Mouse (Mus musculus) lung, postnatal 0 days (tissue): ENCODE results near the gene Mylk2. TPM values are rescaled to one million over a fixed set of nuclear protein-coding genes. Genes with fewer than 3 reads are reported as not detected.

Source experiments
- ATAC-seq: fragments of 200-750 bp; cut with Nextera tagmentation; 2 replicates; pipeline ENCODE4 v1.8.0; 2017; ENCODE audit warnings: moderate library complexity
- DNase-seq: peaks from one replicate; pipeline ENCODE4 v3.0.0-alpha.2; 2016; ENCODE audit warnings: low spot score
- H3K27ac ChIP-seq: fragments of 300-500 bp; sonication (generic); 2 replicates; pipeline ENCODE4 v1.5.1; 2014; ENCODE audit warnings: antibody characterized with exemption, mild to moderate bottlenecking, low read length, mixed read lengths
- H3K27me3 ChIP-seq: fragments of 300-500 bp; sonication (generic); replicated peaks from 2 replicates; pipeline ENCODE4 v1.6.1; 2014; ENCODE audit warnings: low read length, mixed read lengths; ENCODE audit not compliant: insufficient read depth
- H3K36me3 ChIP-seq: fragments of 300-500 bp; sonication (generic); 2 replicates; pipeline ENCODE4 v1.6.1; 2014; ENCODE audit warnings: low read length, mixed read lengths; ENCODE audit not compliant: insufficient read depth
- H3K4me1 ChIP-seq: fragments of 300-500 bp; sonication (generic); 2 replicates; pipeline ENCODE4 v1.6.1; 2014; ENCODE audit warnings: antibody characterized with exemption, low read depth, low read length, mixed read lengths; ENCODE audit not compliant: insufficient read depth
- H3K4me2 ChIP-seq: fragments of 300-500 bp; sonication (generic); replicated peaks from 2 replicates; pipeline ENCODE4 v1.6.1; 2014; ENCODE audit warnings: low read depth, mild to moderate bottlenecking, low read length, moderate library complexity, mixed read lengths
- H3K4me3 ChIP-seq: fragments of 300-500 bp; sonication (generic); 2 replicates; pipeline ENCODE4 v1.5.1; 2014; ENCODE audit warnings: low read depth, low read length
- H3K9ac ChIP-seq: fragments of 300-500 bp; sonication (generic); replicated peaks from 2 replicates; pipeline ENCODE4 v1.6.1; 2014; ENCODE audit warnings: low read depth, mild to moderate bottlenecking
- H3K9me3 ChIP-seq: fragments of 300-500 bp; sonication (generic); 2 replicates; pipeline ENCODE4 v1.6.1; 2016; ENCODE audit warnings: low read length, mixed read lengths
- CTCF ChIP-seq: IDR thresholded peaks from 2 replicates; pipeline ENCODE4 v1.5.1; 2016; ENCODE audit warnings: antibody characterized with exemption, mild to moderate bottlenecking
- EP300 ChIP-seq: IDR thresholded peaks from 2 replicates; pipeline ENCODE4 v1.6.1; 2016; ENCODE audit warnings: antibody characterized with exemption, mild to moderate bottlenecking, control low read depth
- WGBS: fragments of 180-500 bp; shearing (Covaris S2); extraction: QIAGEN DNeasy Blood & Tissue Kit; methylation state at CpG from one replicate; pipeline ENCODE4 v1.1.7; 2014; 5-methylcytosine and 5-hydroxymethylcytosine counted together
- polyA plus RNA-seq: library from polyadenylated mRNA; unstranded; fragments of >200 nt; fragmentation: Nextera tagmentation; extraction: Ambion mirVana; gene quantifications from 2 replicates; pipeline ENCODE4 v1.2.1, GENCODE M21; 2015

The Mylk2 gene
- 0.04 TPM in 1 of 2 replicates, not detected in the other for polyA plus RNA-seq

- Histone ChIP-seq H3K27me3 (peaks cover 17% of the 10 kb centered on the region), H3K4me3 (no peak within 1 kb of the TSS), H3K4me1 (peaks cover 2% of the 10 kb centered on the region; the same call in 1 of the 2 replicates), H3K27ac (no peak within 1 kb of the TSS), H3K4me2 (no peak within 1 kb of the TSS), H3K9me3 (no peaks in the 10 kb centered on the region), H3K36me3 (no peaks in the 10 kb centered on the region), H3K9ac (no peak within 1 kb of the TSS)
- no peak for DNase-seq
- WGBS: 21% methylated on average over 12 of the region's 12 CpGs
- ATAC-seq: no peak
- TF ChIP-seq EP300: no peak
- no peak for TF ChIP-seq CTCF
Measured at GRCm38 (mm10) chr2:152911031-152911430, at the start of gene Mylk2. TSS of gene Mylk2 (plus strand) at chr2:152911352.

GRCm38 (mm10) chr2:152861891-152862290 is 49.3 kb upstream of the Mylk2 start:
- no peak overlapping the region for H3K9ac ChIP-seq
- DNase-seq (peak; percentile 17), ATAC-seq (no peak)
- no peak overlapping the region for H3K4me2 ChIP-seq
- no peak overlapping the region for H3K4me3 ChIP-seq
- TF ChIP-seq CTCF: no peak
- 74% methylated on average over 1 of the region's 1 CpGs for WGBS
- no peaks in the 10 kb centered on the region; the same call in 1 of the 2 replicates for H3K36me3 ChIP-seq
- no peak overlapping the region for H3K27ac ChIP-seq
- no peaks in the 10 kb centered on the region for H3K9me3 ChIP-seq
- no peaks in the 10 kb centered on the region for H3K4me1 ChIP-seq
- H3K27me3 ChIP-seq: no peaks in the 10 kb centered on the region

GRCm38 (mm10) chr2:152862638-152863037 is 48.5 kb upstream of the Mylk2 start:
- H3K4me1 ChIP-seq: no peaks in the 10 kb centered on the region
- no peak for TF ChIP-seq EP300
- no peak for TF ChIP-seq CTCF
- no peak overlapping the region for H3K4me2 ChIP-seq
- peaks cover 3% of the 10 kb centered on the region; the same call in 1 of the 2 replicates for H3K36me3 ChIP-seq
- DNase-seq: no peak
- H3K9ac ChIP-seq: no peak overlapping the region
- 81% methylated on average over 3 of the region's 3 CpGs for WGBS
- no peak overlapping the region for H3K27ac ChIP-seq
- H3K9me3 ChIP-seq: no peaks in the 10 kb centered on the region
- no peaks in the 10 kb centered on the region for H3K27me3 ChIP-seq
- H3K4me3 ChIP-seq: no peak overlapping the region
- ATAC-seq: no peak

GRCm38 (mm10) chr2:152863346-152863745 is 47.8 kb upstream of the Mylk2 start:
- H3K27me3 ChIP-seq: no peaks in the 10 kb centered on the region
- H3K4me2 ChIP-seq: no peak overlapping the region
- H3K36me3 ChIP-seq: peaks cover 3% of the 10 kb centered on the region; the same call in 1 of the 2 replicates
- no peak overlapping the region for H3K9ac ChIP-seq
- H3K9me3 ChIP-seq: no peaks in the 10 kb centered on the region
- WGBS: 83% methylated on average over 6 of the region's 6 CpGs
- DNase-seq: no peak
- no peak for TF ChIP-seq EP300
- TF ChIP-seq CTCF: no peak
- H3K27ac ChIP-seq: no peak overlapping the region
- no peak overlapping the region for H3K4me3 ChIP-seq
- no peak for ATAC-seq
- no peaks in the 10 kb centered on the region for H3K4me1 ChIP-seq

GRCm38 (mm10) chr2:152878239-152878638 is 32.9 kb upstream of the Mylk2 start:
- peaks cover 3% of the 10 kb centered on the region; the same call in 1 of the 2 replicates for H3K36me3 ChIP-seq
- ATAC-seq: no peak
- no peaks in the 10 kb centered on the region for H3K4me1 ChIP-seq
- no peak overlapping the region for H3K4me2 ChIP-seq
- H3K4me3 ChIP-seq: no peak overlapping the region
- no peak overlapping the region for H3K27ac ChIP-seq
- 88% methylated on average over 3 of the region's 3 CpGs for WGBS
- H3K9ac ChIP-seq: no peak overlapping the region
- no peak for TF ChIP-seq EP300
- TF ChIP-seq CTCF: no peak
- H3K9me3 ChIP-seq: no peaks in the 10 kb centered on the region
- no peak for DNase-seq
- no peaks in the 10 kb centered on the region for H3K27me3 ChIP-seq

GRCm38 (mm10) chr2:152880898-152881297 is 30.3 kb upstream of the Mylk2 start:
- Histone ChIP-seq H3K4me2 (no peak overlapping the region), H3K4me1 (no peaks in the 10 kb centered on the region), H3K9ac (no peak overlapping the region), H3K27me3 (no peaks in the 10 kb centered on the region), H3K4me3 (no peak overlapping the region), H3K9me3 (no peaks in the 10 kb centered on the region), H3K27ac (no peak overlapping the region), H3K36me3 (peaks cover 3% of the 10 kb centered on the region; the same call in 1 of the 2 replicates)
- TF ChIP-seq CTCF (no peak), EP300 (no peak)
- no peak for DNase-seq
- WGBS: 90% methylated on average over 13 of the region's 13 CpGs
- ATAC-seq: no peak
